Mouse (Mus musculus): ENCODE results near the gene Rnf225.

GRCm38 (mm10) chr7:12961511-12962141 lies 34.4 kb downstream of the Rnf225 start:
- TF ChIP-seq POLR2A (IDR thresholded peaks at IDR 0.05; ENCODE audit: borderline replicate concordance, control insufficient read depth, low read depth, low read length) (no peak), CTCF (IDR thresholded peaks at IDR 0.05; ENCODE audit: control insufficient read depth, insufficient read depth, low read length) (no peak)
